Comparison of ENCODE assay signal across 8 mouse cellular contexts in genomic region chr8:84840248-84840999, GRCm38 (mm10). TPM values are rescaled to one million over a fixed set of nuclear protein-coding genes. Genes with fewer than 3 reads are reported as not detected.
DNase-seq lines count a peak whose midpoint lies in the region; ATAC-seq and TF ChIP-seq lines count a peak whose summit lies in the region.

Rad23a (minus strand) TSS chr8:84840665.

- H3K79me2 ChIP-seq in CH12.LX (replicated peaks; ENCODE audit: control insufficient read depth, extremely low read depth, insufficient read depth, poor library complexity, severe bottlenecking) = peaks cover 34% of the 10 kb centered on the region

- peak; percentile 84 for TF ChIP-seq POLR2A in CH12.LX (IDR thresholded peaks at IDR 0.05; ENCODE audit: low read depth, low read length)

- peaks cover 69 to 82% of the 10 kb centered on the region in 2 experiments for H3K36me3 ChIP-seq in CH12.LX (replicated peaks in 1 of 2; ENCODE audit: control insufficient read depth in 1 of 2, insufficient read depth in 1 of 2, low read length in 1 of 2)
- H3K36me3 ChIP-seq in forebrain, embryonic 11.5 days (ENCODE audit: control insufficient read depth, insufficient read depth, low read length) = peaks cover 35% of the 10 kb centered on the region; the same call in 1 of the 2 replicates
- H3K36me3 ChIP-seq in heart, embryonic 16.5 days (ENCODE audit: control insufficient read depth, insufficient read depth) = peaks cover 66% of the 10 kb centered on the region
- peaks cover 75% of the 10 kb centered on the region for H3K36me3 ChIP-seq in liver, embryonic 15.5 days (replicated peaks)
- H3K36me3 ChIP-seq in neural tube, embryonic 12.5 days = peaks cover 75% of the 10 kb centered on the region

- peaks cover 12 to 79% of the 10 kb centered on the region in 2 experiments for H3K4me1 ChIP-seq in CH12.LX (ENCODE audit: control insufficient read depth in 1 of 2, insufficient read depth in 2 of 2)
- peaks cover 17% of the 10 kb centered on the region for H3K4me1 ChIP-seq in forebrain, embryonic 11.5 days (replicated peaks; ENCODE audit: control insufficient read depth, insufficient read depth, low read length)
- H3K4me1 ChIP-seq in heart, embryonic 16.5 days (ENCODE audit: control insufficient read depth, insufficient read depth, low read length) = peaks cover 25% of the 10 kb centered on the region
- H3K4me1 ChIP-seq in liver, embryonic 15.5 days (replicated peaks) = peaks cover 89% of the 10 kb centered on the region
- peaks cover 51% of the 10 kb centered on the region for H3K4me1 ChIP-seq in neural tube, embryonic 12.5 days

- ATAC-seq in forebrain, embryonic 11.5 days (replicated peaks; ENCODE audit: low FRiP score) = peak; percentile 95
- peak; percentile 92 for ATAC-seq in heart, embryonic 16.5 days (replicated peaks; ENCODE audit: extremely low read depth, insufficient read depth, low FRiP score)
- ATAC-seq in liver, embryonic 15.5 days (ENCODE audit: insufficient read depth) = peak; percentile 82
- ATAC-seq in neural tube, embryonic 12.5 days (ENCODE audit: low FRiP score, low read depth) = peak; percentile 95

- no peak for TF ChIP-seq EP300 in CH12.LX (IDR thresholded peaks at IDR 0.05; ENCODE audit: low read length)

- dilution Hi-C loops in CH12.LX (cut with MboI; ENCODE audit: extremely low pct_ligation_motif_present, extremely low pct_unique_long_range_greater_than_20kb, low sequenced_read_pairs) = no loop called here

- TF ChIP-seq RAD21 in CH12.LX (IDR thresholded peaks at IDR 0.05; ENCODE audit: low read depth, low read length) = no peak

- no peaks in the 10 kb centered on the region for H3K9me3 ChIP-seq in CH12.LX (replicated peaks; ENCODE audit: low read length)
- no peaks in the 10 kb centered on the region for H3K9me3 ChIP-seq in forebrain, embryonic 11.5 days (ENCODE audit: control insufficient read depth, low read length)
- no peaks in the 10 kb centered on the region for H3K9me3 ChIP-seq in heart, embryonic 16.5 days (replicated peaks; ENCODE audit: control insufficient read depth, low read length)
- H3K9me3 ChIP-seq in liver, embryonic 15.5 days (replicated peaks) = no peaks in the 10 kb centered on the region
- H3K9me3 ChIP-seq in neural tube, embryonic 12.5 days = no peaks in the 10 kb centered on the region

- peak; percentile 97 for DNase-seq in CH12.LX (ENCODE audit: extremely low read depth)
- peak; percentile 94 for DNase-seq in c-Kit-positive CD71-positive TER-119-negative erythroid progenitor cells, embryonic 14.5 days (ENCODE audit: low read depth)
- DNase-seq in forebrain, embryonic 11.5 days (ENCODE audit: low spot score) = peak; percentile 95
- DNase-seq in kidney, postnatal 36 days = peak; percentile 94 to 95
- DNase-seq in telencephalon, adult 2 months (ENCODE audit: low read depth, low spot score) = peak; percentile 95

- peak within 1 kb of the TSS; percentile 78 to 85 (median 83) for H3K4me3 ChIP-seq in CH12.LX (replicated peaks in 1 of 3; ENCODE audit: low read depth in 2 of 3, low read length in 2 of 3, poor library complexity in 1 of 3)
- peak within 1 kb of the TSS; percentile 97 for H3K4me3 ChIP-seq in forebrain, embryonic 11.5 days (ENCODE audit: low read depth, low read length)
- peak within 1 kb of the TSS; percentile 90 for H3K4me3 ChIP-seq in heart, embryonic 16.5 days (ENCODE audit: low read length)
- H3K4me3 ChIP-seq in liver, embryonic 15.5 days (replicated peaks) = peak within 1 kb of the TSS; percentile 92
- peak within 1 kb of the TSS; percentile 87 for H3K4me3 ChIP-seq in neural tube, embryonic 12.5 days

- in situ Hi-C loops in CH12.LX (cut with MboI; ENCODE audit: low pct_ligation_motif_present, low pct_unique_long_range_greater_than_20kb, low sequenced_read_pairs) = no loop called here

- no peak for TF ChIP-seq CTCF in CH12.LX (conservative IDR thresholded peaks at IDR 0.05 in 1 of 2, IDR thresholded peaks at IDR 0.05 in 1 of 2; ENCODE audit: low read depth in 2 of 2, low read length in 2 of 2)

- peak within 1 kb of the TSS; percentile 77 for H3K27ac ChIP-seq in CH12.LX (ENCODE audit: insufficient read depth, low read depth)
- peak within 1 kb of the TSS; percentile 77 for H3K27ac ChIP-seq in forebrain, embryonic 11.5 days (ENCODE audit: low read depth, low read length)
- peak within 1 kb of the TSS; percentile 93 for H3K27ac ChIP-seq in heart, embryonic 16.5 days (ENCODE audit: low read length)
- peak within 1 kb of the TSS; percentile 95 for H3K27ac ChIP-seq in liver, embryonic 15.5 days (replicated peaks)
- H3K27ac ChIP-seq in neural tube, embryonic 12.5 days = peak within 1 kb of the TSS; percentile 82; the same call in 1 of the 2 replicates

- WGBS in forebrain, embryonic 11.5 days = under 1% methylated on average over 53 of the region's 55 CpGs
- under 1% methylated on average over 51 of the region's 55 CpGs for WGBS in heart, embryonic 16.5 days
- WGBS in liver, embryonic 15.5 days (ENCODE audit: insufficient replicate concordance) = under 1% methylated on average over 55 of the region's 55 CpGs
- under 1% methylated on average over 55 of the region's 55 CpGs for WGBS in neural tube, embryonic 12.5 days

- peak within 1 kb of the TSS; percentile 94 for H3K4me2 ChIP-seq in CH12.LX (ENCODE audit: insufficient read depth, low read depth, poor library complexity, severe bottlenecking)
- H3K4me2 ChIP-seq in forebrain, embryonic 11.5 days (ENCODE audit: low read depth, low read length, severe bottlenecking) = peak within 1 kb of the TSS; percentile 65
- H3K4me2 ChIP-seq in heart, embryonic 16.5 days (ENCODE audit: low read depth, low read length) = peak within 1 kb of the TSS; percentile 82
- peak within 1 kb of the TSS; percentile 77 for H3K4me2 ChIP-seq in liver, embryonic 15.5 days
- peak within 1 kb of the TSS; percentile 67 for H3K4me2 ChIP-seq in neural tube, embryonic 12.5 days (replicated peaks)

- no peaks in the 10 kb centered on the region for H3K27me3 ChIP-seq in CH12.LX (replicated peaks)
- no peaks in the 10 kb centered on the region for H3K27me3 ChIP-seq in forebrain, embryonic 11.5 days (ENCODE audit: control insufficient read depth, insufficient read depth, low read length)
- H3K27me3 ChIP-seq in heart, embryonic 16.5 days (ENCODE audit: control insufficient read depth, insufficient read depth, low read length) = no peaks in the 10 kb centered on the region
- H3K27me3 ChIP-seq in liver, embryonic 15.5 days = no peaks in the 10 kb centered on the region
- no peaks in the 10 kb centered on the region for H3K27me3 ChIP-seq in neural tube, embryonic 12.5 days (replicated peaks)

- H3K9ac ChIP-seq in CH12.LX (ENCODE audit: insufficient read depth, low read depth) = peak within 1 kb of the TSS; percentile 87
- H3K9ac ChIP-seq in forebrain, embryonic 11.5 days (ENCODE audit: low read length) = peak within 1 kb of the TSS; percentile 95
- peak within 1 kb of the TSS; percentile 92 for H3K9ac ChIP-seq in heart, embryonic 16.5 days (ENCODE audit: low read length)
- H3K9ac ChIP-seq in liver, embryonic 15.5 days = peak within 1 kb of the TSS; percentile 96
- H3K9ac ChIP-seq in neural tube, embryonic 12.5 days = peak within 1 kb of the TSS; percentile 89

TF ChIP-seq in CH12.LX, 34 proteins besides CTCF, POLR2A, EP300 and RAD21 (continues in another document):
- peak; percentile 97 for TF ChIP-seq GABPA (IDR thresholded peaks at IDR 0.05; ENCODE audit: insufficient replicate concordance, low read depth, low read length)
- TF ChIP-seq KAT2A (IDR thresholded peaks at IDR 0.05; ENCODE audit: insufficient replicate concordance, low read length) = peak; percentile 88; the same call in 1 of the 2 replicates
- TF ChIP-seq MYC (IDR thresholded peaks at IDR 0.05; ENCODE audit: low read depth, low read length) = peak; percentile 75
- no peak; the same call in 1 of the 2 replicates for TF ChIP-seq USF2 (conservative IDR thresholded peaks at IDR 0.05; ENCODE audit: low read depth, low read length)
- TF ChIP-seq HCFC1 (IDR thresholded peaks at IDR 0.05; ENCODE audit: low read depth, low read length) = peak; percentile 91
- peak; percentile 60; the same call in 1 of the 2 replicates for TF ChIP-seq RCOR1 (conservative IDR thresholded peaks at IDR 0.05; ENCODE audit: low read depth, low read length)
- peak; percentile 95 for TF ChIP-seq ZMIZ1 (IDR thresholded peaks at IDR 0.05; ENCODE audit: low read depth, low read length)
- TF ChIP-seq SMC3 (IDR thresholded peaks at IDR 0.05; ENCODE audit: low read depth, low read length) = no peak
- peak; percentile 81 for TF ChIP-seq JUND (conservative IDR thresholded peaks at IDR 0.05; ENCODE audit: low read depth, low read length)
- no peak for TF ChIP-seq ZC3H11A (IDR thresholded peaks at IDR 0.05; ENCODE audit: low read depth, low read length)
- no peak for TF ChIP-seq ZNF384 (IDR thresholded peaks at IDR 0.05; ENCODE audit: low read depth, low read length)
- peak; percentile 54 for TF ChIP-seq MEF2A (IDR thresholded peaks at IDR 0.05; ENCODE audit: borderline replicate concordance, low read depth, low read length)
- peak; percentile 82 for TF ChIP-seq MAX (IDR thresholded peaks at IDR 0.05; ENCODE audit: low read length)
- TF ChIP-seq UBTF (IDR thresholded peaks at IDR 0.05; ENCODE audit: low read depth, low read length) = no peak
- peak; percentile 99 for TF ChIP-seq POLR2AphosphoS2 (IDR thresholded peaks at IDR 0.05; ENCODE audit: low read depth, low read length)
- peak; percentile 83 for TF ChIP-seq JUN (IDR thresholded peaks at IDR 0.05; ENCODE audit: insufficient read depth, low read depth, low read length)
- TF ChIP-seq MXI1 (IDR thresholded peaks at IDR 0.05; ENCODE audit: low read depth, low read length) = peak; percentile 81
- TF ChIP-seq TCF12 (IDR thresholded peaks at IDR 0.05; ENCODE audit: low read depth, low read length) = peak; percentile 96
- TF ChIP-seq PAX5 (IDR thresholded peaks at IDR 0.05; ENCODE audit: low read length) = no peak
- peak; percentile 84 for TF ChIP-seq SIN3A (IDR thresholded peaks at IDR 0.05; ENCODE audit: low read length)
- peak; percentile 74 for TF ChIP-seq ETS1 (conservative IDR thresholded peaks at IDR 0.05; ENCODE audit: low read depth, low read length)
- 0 out of 2 replicates have a peak, but pooled peaks have one; percentile 8 for TF ChIP-seq CHD1 (IDR thresholded peaks at IDR 0.05; ENCODE audit: low read depth, low read length)
- 0 out of 2 replicates have a peak, but pooled peaks have one; percentile 11 for TF ChIP-seq TBP (conservative IDR thresholded peaks at IDR 0.05; ENCODE audit: low read depth, low read length)

RNA-seq across cellular contexts. Expression of gene Rad23a, which starts in this region (rescaled TPM):
- total RNA-seq in CH12.LX (2012; rRNA removed) = 87.0 and 115 TPM in 2 replicates
- total RNA-seq in CH12.LX (2014; rRNA removed) = 66.4 and 66.5 TPM in 2 replicates
- polyA plus RNA-seq in CH12.LX (2012; ENCODE audit: insufficient read length, low read depth) = 135 and 143 TPM in 2 replicates
- 102 and 110 TPM in 2 replicates for polyA plus RNA-seq in forebrain, embryonic 11.5 days (2014; fragmentation: Nextera tagmentation; extraction: Ambion mirVana)
- polyA plus RNA-seq in heart, embryonic 16.5 days (2015; fragmentation: Nextera tagmentation; extraction: Ambion mirVana) = 128 and 131 TPM in 2 replicates
- 293 and 323 TPM in 2 replicates for polyA plus RNA-seq in liver, embryonic 15.5 days (2015; fragmentation: Nextera tagmentation; extraction: Ambion mirVana)
- polyA plus RNA-seq in neural tube, embryonic 12.5 days (2016; fragmentation: Nextera tagmentation; extraction: Ambion mirVana) = 89.7 and 94.8 TPM in 2 replicates

Comparison
In these comparisons a context has a peak if more than half of its experiments do, and no peak if none do; other contexts are left out.
1. Peak in every context shown above with its lines: DNase-seq, ATAC-seq, H3K4me3 ChIP-seq and H3K27ac ChIP-seq.